Mouse (Mus musculus): ENCODE results near the gene Trappc1. TPM values are rescaled to one million over a fixed set of nuclear protein-coding genes. Genes with fewer than 3 reads are reported as not detected.

Trappc1 gene
- total and polyA plus RNA-seq, 3 experiments = 58.6 to 89.8 TPM; not detected in 1

GRCm38 (mm10) chr11:69373223-69373965 lies 49.6 kb downstream of the Trappc1 start:
- H3K9me3 ChIP-seq (replicated peaks; ENCODE audit: insufficient read depth, low read length) = no peaks in the 10 kb centered on the region
- peak; percentile 96 for DNase-seq (ENCODE audit: low read depth, low spot score)
- peak overlapping the region; percentile 84 to 95 for H3K4me3 ChIP-seq (ENCODE audit: control insufficient read depth in 1 of 2, insufficient read depth in 1 of 2, low read depth in 2 of 2, low read length in 2 of 2)
- H3K27me3 ChIP-seq (ENCODE audit: control insufficient read depth in 1 of 2, insufficient read depth in 2 of 2, low read length in 2 of 2) = no peaks in the 10 kb centered on the region
- peaks cover 13 to 30% of the 10 kb centered on the region in 2 experiments for H3K4me1 ChIP-seq (ENCODE audit: control insufficient read depth in 1 of 2, insufficient read depth in 2 of 2, low read length in 2 of 2)
- peak; percentile 64; the same call in 1 of the 2 replicates for TF ChIP-seq TBP (IDR thresholded peaks at IDR 0.05; ENCODE audit: low read depth, low read length)
- TF ChIP-seq CTCF (IDR thresholded peaks at IDR 0.05 in 2 of 3, conservative IDR thresholded peaks at IDR 0.05 in 1 of 3; ENCODE audit: control insufficient read depth in 1 of 3, insufficient read depth in 1 of 3, low read depth in 2 of 3, low read length in 3 of 3, poor library complexity in 1 of 3, severe bottlenecking in 1 of 3) = no peak
- peak; percentile 99 for TF ChIP-seq SIN3A (IDR thresholded peaks at IDR 0.05; ENCODE audit: low read length)
- TF ChIP-seq MYC (IDR thresholded peaks at IDR 0.05; ENCODE audit: low read depth, low read length) = peak; percentile 88
- 0 out of 2 replicates have a peak, but pooled peaks have one; percentile 39 for TF ChIP-seq MAX (IDR thresholded peaks at IDR 0.05; ENCODE audit: low read length)
- TF ChIP-seq TCF12 (IDR thresholded peaks at IDR 0.05; ENCODE audit: low read depth, low read length) = 0 out of 2 replicates have a peak, but pooled peaks have one; percentile 5
- TF ChIP-seq MYB (IDR thresholded peaks at IDR 0.05; ENCODE audit: low read depth, low read length) = no peak
- TF ChIP-seq ZMIZ1 (IDR thresholded peaks at IDR 0.05; ENCODE audit: low read depth, low read length) = peak; percentile 76
- TF ChIP-seq ETS1 (IDR thresholded peaks at IDR 0.05; ENCODE audit: low read depth, low read length) = peak; percentile 72
- TF ChIP-seq MAFK (IDR thresholded peaks at IDR 0.05; ENCODE audit: borderline replicate concordance, low read depth, low read length) = no peak
- TF ChIP-seq MEF2A (IDR thresholded peaks at IDR 0.05; ENCODE audit: extremely low read depth, insufficient replicate concordance, low read depth, low read length, poor library complexity, severe bottlenecking) = no peak
- 0 out of 2 replicates have a peak, but pooled peaks have one; percentile 1 for TF ChIP-seq JUND (IDR thresholded peaks at IDR 0.05; ENCODE audit: low read depth, low read length)
- no peak for TF ChIP-seq CHD2 (IDR thresholded peaks at IDR 0.05; ENCODE audit: low read length)
- no peak for TF ChIP-seq RAD21 (IDR thresholded peaks at IDR 0.05; ENCODE audit: low read depth, low read length)
- 0 out of 2 replicates have a peak, but pooled peaks have one; percentile 17 for TF ChIP-seq CHD1 (IDR thresholded peaks at IDR 0.05; ENCODE audit: low read depth, low read length)
- TF ChIP-seq POLR2A (IDR thresholded peaks at IDR 0.05; ENCODE audit: control insufficient read depth in 1 of 2, insufficient read depth in 1 of 2, low read depth in 1 of 2, low read length in 2 of 2, poor library complexity in 1 of 2) = peak; percentile 85 to 95
- TF ChIP-seq NRF1 (IDR thresholded peaks at IDR 0.05; ENCODE audit: insufficient read depth, low read depth, low read length, poor library complexity, severe bottlenecking) = no peak; the same call in 1 of the 2 replicates
- TF ChIP-seq MXI1 (IDR thresholded peaks at IDR 0.05; ENCODE audit: low read depth, low read length) = peak; percentile 96
- peak; percentile 1; the same call in 1 of the 2 replicates for TF ChIP-seq ZC3H11A (IDR thresholded peaks at IDR 0.05; ENCODE audit: low read depth, low read length)
- TF ChIP-seq ELF1 (IDR thresholded peaks at IDR 0.05; ENCODE audit: low read depth, low read length) = peak; percentile 74
- TF ChIP-seq NELFE (IDR thresholded peaks at IDR 0.05; ENCODE audit: low read depth, low read length) = peak; percentile 90
- peak; percentile 64; the same call in 1 of the 2 replicates for TF ChIP-seq GABPA (IDR thresholded peaks at IDR 0.05; ENCODE audit: low read depth, low read length)
- no peak for TF ChIP-seq BHLHE40 (IDR thresholded peaks at IDR 0.05; ENCODE audit: borderline replicate concordance, low read depth, low read length)
- TF ChIP-seq HCFC1 (IDR thresholded peaks at IDR 0.05; ENCODE audit: low read depth, low read length) = peak; percentile 91
- TF ChIP-seq TAL1 (IDR thresholded peaks at IDR 0.05; ENCODE audit: low read length) = peak; percentile 48; the same call in 1 of the 2 replicates
- 0 out of 2 replicates have a peak, but pooled peaks have one; percentile 42 for TF ChIP-seq MAZ (IDR thresholded peaks at IDR 0.05; ENCODE audit: low read depth, low read length)
- peak; percentile 85 for TF ChIP-seq POLR2AphosphoS2 (IDR thresholded peaks at IDR 0.05; ENCODE audit: low read length)
- peak; percentile 30 to 36; a peak in 1 of 4 replicates for TF ChIP-seq EP300 (IDR thresholded peaks at IDR 0.05; ENCODE audit: low read depth in 1 of 2, low read length in 2 of 2)
- H3K36me3 ChIP-seq (ENCODE audit: control insufficient read depth in 1 of 2, insufficient read depth in 2 of 2, low read length in 2 of 2) = peaks cover 0 to 26% of the 10 kb centered on the region in 2 experiments; a peak in 2 of 4 replicates
- H3K27ac ChIP-seq (ENCODE audit: control insufficient read depth, low read depth, low read length) = peak overlapping the region; percentile 84
- H3K79me2 ChIP-seq (ENCODE audit: control insufficient read depth, insufficient read depth, low read length, poor library complexity) = peaks cover 8% of the 10 kb centered on the region
- H3K9ac ChIP-seq (ENCODE audit: control insufficient read depth, low read depth, low read length, poor library complexity, severe bottlenecking) = peak overlapping the region; percentile 81

Measured in MEL (cell line).